Mouse (Mus musculus) right cerebral cortex, adult 2 months (tissue): Measurements from ENCODE around the gene Dnajc19.

ENCODE experiments used
- DNase-seq, 2 experiments: peaks; one replicate each; pipeline ENCODE4 v3.0.0; 2021 to 2022; ENCODE audit warnings: low spot score in 2 of 2

Dnajc19 gene

DNA sequence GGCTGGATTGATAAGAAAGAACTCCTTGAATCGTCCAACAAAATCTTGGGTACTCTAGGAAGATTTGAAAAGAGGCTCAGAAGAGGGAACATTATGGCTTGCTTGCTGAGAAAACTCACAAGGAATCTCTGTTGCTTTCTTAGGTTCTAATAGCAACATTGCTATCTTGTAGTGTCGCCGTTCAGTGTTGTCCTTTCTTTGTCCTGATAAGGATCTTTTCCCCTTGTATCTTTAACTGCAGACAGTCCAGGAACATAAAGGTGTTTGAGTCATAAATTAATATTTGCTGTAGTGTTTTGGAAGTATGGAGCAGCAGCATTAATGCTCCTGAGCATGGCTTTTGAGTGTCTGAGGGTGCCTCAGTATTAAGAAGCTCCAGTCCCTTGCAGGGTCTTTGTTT lies 50.5 kb downstream of the Dnajc19 start:
- DNase-seq, result no peak

DNA sequence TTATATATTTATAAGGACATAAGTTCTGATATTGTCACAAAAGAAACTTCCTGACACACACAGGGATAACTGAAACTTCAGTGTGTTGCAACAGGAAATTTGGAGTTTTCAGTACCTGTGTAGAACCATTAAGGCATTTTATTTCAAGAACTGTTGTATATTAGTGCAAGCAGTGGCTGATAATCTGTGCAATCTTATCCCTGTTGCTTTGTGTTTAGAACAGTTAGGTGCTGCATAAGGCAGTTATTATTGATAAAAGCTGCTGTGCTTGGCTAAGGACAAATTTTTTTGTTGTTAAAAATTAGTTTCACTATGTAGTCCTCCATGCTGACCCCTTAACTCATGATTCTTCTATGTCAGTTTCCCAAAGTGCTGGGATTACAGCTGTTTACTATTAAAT lies 52.2 kb downstream of the Dnajc19 start:
- DNase-seq, result no peak

DNA sequence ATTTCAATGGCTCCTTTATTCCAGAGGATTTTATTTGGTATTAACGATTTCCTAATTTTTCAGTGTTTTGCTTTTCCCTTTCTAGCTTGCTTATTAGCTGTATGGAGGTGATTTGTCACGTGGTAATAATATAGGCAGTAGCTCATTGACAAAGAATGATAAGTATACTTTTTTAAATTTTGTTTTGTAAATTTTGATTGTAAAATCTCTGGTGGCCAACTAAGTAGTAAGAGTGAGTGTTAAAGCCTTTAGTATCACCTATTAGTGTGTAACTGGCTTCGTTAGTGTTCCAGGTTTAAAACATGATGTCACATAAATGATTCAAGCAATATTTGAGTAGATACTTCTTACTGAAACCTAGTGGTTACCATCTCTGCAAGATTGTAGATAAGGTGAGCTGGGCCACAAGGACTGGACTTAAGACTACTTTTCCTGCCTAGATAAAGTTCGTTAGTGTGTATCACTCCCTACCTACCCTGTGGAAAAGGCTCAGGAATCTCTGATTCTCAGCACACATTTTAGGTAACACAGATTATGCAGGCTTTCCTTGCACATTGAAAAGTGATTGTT lies 59.8 kb downstream of the Dnajc19 start:
- no peak for DNase-seq

DNA sequence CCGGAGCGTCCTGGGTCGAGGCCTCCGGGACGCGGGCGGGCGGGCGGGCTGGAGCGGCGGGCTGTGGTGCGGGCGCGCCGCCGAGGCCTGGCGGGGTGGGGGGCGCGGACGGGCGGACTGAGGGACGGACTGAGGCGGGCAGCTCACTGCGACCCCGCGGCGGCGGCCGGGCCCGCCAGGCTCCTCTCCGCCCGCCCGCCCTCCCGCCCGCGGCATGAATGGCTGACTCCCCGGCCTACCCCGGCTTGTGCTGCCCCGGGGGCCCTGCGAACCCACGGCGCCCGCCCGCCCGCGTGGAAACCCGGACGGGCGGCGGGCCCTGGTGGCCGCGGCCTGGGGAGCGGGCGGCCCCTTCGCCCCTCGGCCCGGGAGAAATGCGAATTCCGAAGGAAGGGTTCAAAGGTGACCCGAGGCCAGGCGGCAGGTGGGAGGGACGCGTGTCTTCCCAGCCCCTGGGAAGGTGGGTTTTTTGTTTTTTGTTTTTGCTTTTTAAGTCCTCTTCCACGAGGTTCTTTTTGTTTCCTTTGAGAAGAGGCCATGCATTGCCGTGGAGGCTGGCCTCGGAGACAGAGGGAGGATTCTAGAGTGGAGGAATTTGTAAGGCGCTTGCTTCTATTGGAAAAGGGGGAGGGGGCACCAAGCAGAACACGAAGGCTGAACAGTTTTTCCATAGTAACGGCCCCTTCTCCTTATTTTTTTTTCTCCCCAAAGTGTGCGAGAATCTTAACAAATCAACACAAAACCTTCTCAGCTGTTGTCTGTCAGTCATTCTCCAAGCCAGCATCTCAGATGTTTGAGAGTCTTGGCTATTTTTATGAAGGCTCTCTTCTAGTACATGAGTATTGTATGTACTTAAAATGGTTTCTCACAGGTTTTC lies 60.5 kb downstream of the Dnajc19 start:
- peak in 1 of 2 experiments; percentile 15 for DNase-seq

DNA sequence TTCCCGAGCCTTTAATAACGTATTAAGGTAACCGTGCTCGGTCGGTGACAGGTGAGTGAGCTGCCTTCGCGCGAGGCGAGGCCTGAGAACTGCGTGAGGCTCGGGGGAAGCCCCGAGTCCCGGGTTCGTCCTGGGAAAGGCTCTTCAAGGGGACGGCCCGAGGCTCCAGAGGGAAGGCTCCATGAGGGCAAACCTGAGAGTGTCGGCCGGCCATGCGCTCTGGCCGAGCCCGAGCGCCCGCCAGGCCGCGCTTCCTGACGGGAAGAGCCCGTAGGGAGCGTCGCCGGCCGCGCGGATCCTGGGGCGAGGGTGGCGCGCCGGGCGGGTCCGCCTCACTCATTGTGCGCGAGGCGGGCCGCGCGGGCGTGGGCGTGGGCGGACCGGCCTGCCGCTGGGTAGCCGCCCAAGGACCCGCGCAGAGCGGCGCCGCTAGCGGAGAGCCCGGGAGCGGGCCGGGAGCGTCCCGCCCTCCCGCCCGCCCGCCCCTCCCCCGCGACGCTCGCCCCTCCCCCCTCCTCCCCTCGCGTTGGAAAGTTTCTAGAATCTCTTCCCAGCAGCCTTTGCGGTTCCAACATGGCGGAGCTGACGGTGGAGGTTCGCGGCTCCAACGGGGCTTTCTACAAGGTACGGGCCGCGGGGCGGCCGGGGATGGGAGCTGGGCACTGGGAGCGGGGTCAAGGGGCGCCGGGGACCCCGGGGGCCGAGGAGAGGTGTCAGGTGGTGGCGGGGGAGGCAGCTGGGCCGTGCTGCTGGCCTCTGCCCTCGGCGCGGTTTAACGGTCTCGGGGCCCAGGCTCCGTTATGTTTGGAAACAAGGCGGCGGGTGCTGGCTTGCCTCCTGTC lies 61.4 kb downstream of the Dnajc19 start, which contains the start of gene Fxr1:
Fxr1 (plus strand) TSS at position 404 of the 842 bp plus-strand sequence.
- DNase-seq, result peak; percentile 78 to 80

DNA sequence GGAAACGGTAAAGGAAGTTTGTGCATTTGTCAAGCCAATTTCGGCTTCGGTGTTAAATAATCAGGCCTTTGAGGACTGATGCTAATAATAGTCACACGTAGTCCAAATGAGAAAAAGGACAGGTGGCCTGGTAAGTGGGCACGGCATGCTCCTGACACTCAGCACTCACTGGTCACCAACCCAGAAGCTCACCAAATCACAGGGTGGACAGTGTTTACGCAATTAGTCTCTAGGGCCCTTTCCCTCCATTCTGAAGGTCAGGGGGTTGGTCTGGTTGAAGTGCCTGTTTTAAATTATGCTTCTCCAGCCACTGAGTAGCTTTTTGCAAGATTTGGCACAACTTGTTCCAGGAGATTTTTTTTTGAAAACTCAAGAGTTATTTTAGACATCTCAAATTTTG lies 72.9 kb downstream of the Dnajc19 start:
- no peak for DNase-seq

DNA sequence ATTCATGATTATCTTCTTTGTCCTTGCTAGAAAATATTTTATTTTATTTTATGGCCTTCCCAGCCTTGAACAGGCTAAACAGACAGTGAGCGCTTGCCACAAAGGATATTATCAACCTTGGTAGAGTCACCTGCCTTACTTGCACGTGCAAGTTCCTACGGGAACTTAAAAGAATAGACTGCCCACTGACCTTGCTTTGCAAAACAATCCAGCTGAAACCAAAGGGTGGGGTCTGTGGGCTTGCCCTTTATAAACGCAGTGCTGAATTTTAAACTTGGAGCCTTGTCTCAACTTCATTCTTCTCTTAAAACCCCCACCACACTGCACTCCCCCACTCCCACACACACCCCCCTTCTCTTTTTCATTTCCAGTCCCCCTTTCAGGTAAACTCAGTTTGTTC lies 73.5 kb downstream of the Dnajc19 start:
- DNase-seq, result no peak

DNA sequence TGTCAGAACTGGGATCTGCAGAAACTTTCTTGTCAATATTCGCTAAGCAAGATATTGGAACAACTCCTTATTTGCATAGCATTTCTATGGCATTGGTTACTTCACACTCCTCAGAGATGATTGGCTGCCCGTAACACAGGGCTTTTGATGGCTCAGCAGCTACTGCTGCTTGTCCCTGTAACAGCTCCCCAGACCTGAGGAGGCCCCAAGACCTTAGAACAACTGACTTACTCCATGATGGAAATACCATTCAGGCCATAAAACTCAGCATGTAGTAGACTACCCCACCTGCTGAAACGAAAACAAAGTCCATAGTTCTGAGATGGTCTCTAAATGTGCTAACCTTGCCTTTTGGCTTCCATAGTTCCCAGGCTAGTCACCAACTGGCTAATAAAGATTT lies 74.3 kb downstream of the Dnajc19 start:
- no peak for DNase-seq

DNA sequence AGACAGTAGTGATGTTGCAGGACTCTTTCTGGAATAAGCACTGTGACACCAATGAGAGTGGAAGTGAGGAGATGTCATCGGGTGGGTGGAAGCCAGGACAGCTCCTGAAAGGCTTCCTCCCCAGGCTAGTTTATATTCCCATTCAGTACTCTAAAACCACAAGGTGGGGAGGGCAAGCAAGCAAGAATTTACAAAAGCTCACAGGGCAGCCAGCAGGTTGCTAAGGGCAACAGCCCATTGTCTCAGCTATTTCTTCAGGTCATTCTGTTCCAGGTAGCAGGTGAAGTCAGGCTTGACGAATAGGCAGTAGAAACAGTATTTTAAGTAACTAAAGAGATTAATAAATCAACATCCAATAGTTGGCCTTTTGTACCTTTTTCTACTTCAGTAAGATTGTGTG lies 74.8 kb downstream of the Dnajc19 start:
- DNase-seq, result no peak
